Mouse (Mus musculus): ENCODE measurements around the gene F13a1.

Gene F13a1

GRCm38 (mm10) chr13:37050126-37050525 is at the start of gene F13a1:
Gene F13a1 (minus strand): TSS chr13:37050244.
- no peak for DNase-seq

GRCm38 (mm10) chr13:37091620-37092019 is 41.6 kb upstream of the F13a1 start:
- DNase-seq = no peak

- no peak for DNase-seq
These were observed 39.1 kb upstream of the F13a1 start for GRCm38 (mm10) chr13:37089104-37089503.

- no peak for DNase-seq
These were observed 31.6 kb upstream of the F13a1 start for GRCm38 (mm10) chr13:37081506-37082241.

GRCm38 (mm10) chr13:37071390-37071789 is 21.3 kb upstream of the F13a1 start:
- DNase-seq = no peak

- DNase-seq = no peak
These were observed 20.8 kb upstream of the F13a1 start for GRCm38 (mm10) chr13:37070824-37071223.

- no peak for DNase-seq
These were observed 10.8 kb upstream of the F13a1 start for GRCm38 (mm10) chr13:37060810-37061209.

GRCm38 (mm10) chr13:37056662-37057061 is 6.6 kb upstream of the F13a1 start:
- no peak for DNase-seq

GRCm38 (mm10) chr13:37049631-37050030 is 413 bp downstream of the F13a1 start:
- no peak for DNase-seq

- DNase-seq = no peak
These were observed 1.0 kb downstream of the F13a1 start for GRCm38 (mm10) chr13:37049018-37049417.

GRCm38 (mm10) chr13:37045005-37045404 is 5.0 kb downstream of the F13a1 start:
- DNase-seq = peak; percentile 27

GRCm38 (mm10) chr13:37034745-37035144 is 15.3 kb downstream of the F13a1 start:
- DNase-seq = no peak

GRCm38 (mm10) chr13:37025996-37026579 is 24.0 kb downstream of the F13a1 start:
- DNase-seq = no peak

GRCm38 (mm10) chr13:37021575-37021974 is 28.5 kb downstream of the F13a1 start:
- DNase-seq = no peak

GRCm38 (mm10) chr13:37010771-37011170 is 39.3 kb downstream of the F13a1 start:
- DNase-seq = no peak

GRCm38 (mm10) chr13:37006224-37006623 is 43.8 kb downstream of the F13a1 start:
- DNase-seq = no peak

GRCm38 (mm10) chr13:36999210-36999705 is 50.8 kb downstream of the F13a1 start:
- no peak for DNase-seq

GRCm38 (mm10) chr13:36993593-36993992 is 56.5 kb downstream of the F13a1 start:
- no peak for DNase-seq

GRCm38 (mm10) chr13:36988392-36988791 is 61.7 kb downstream of the F13a1 start:
- peak; percentile 2 for DNase-seq

GRCm38 (mm10) chr13:36973016-36973415 is 77.0 kb downstream of the F13a1 start:
- no peak for DNase-seq

GRCm38 (mm10) chr13:36972226-36972625 is 77.8 kb downstream of the F13a1 start:
- no peak for DNase-seq

GRCm38 (mm10) chr13:36962926-36963325 is 87.1 kb downstream of the F13a1 start:
- DNase-seq = no peak

GRCm38 (mm10) chr13:36958996-36959395 is 91.0 kb downstream of the F13a1 start:
- no peak for DNase-seq

- DNase-seq = no peak
These were observed 95.1 kb downstream of the F13a1 start for GRCm38 (mm10) chr13:36954937-36955336.

Measured in kidney, adult 18-20 months (tissue).